Mouse (Mus musculus) embryonic facial prominence, embryonic 10.5 days (tissue): ENCODE results near the gene Prl6a1. TPM values are rescaled to one million over a fixed set of nuclear protein-coding genes. Genes with fewer than 3 reads are reported as not detected.

Experiments
- DNase-seq: peaks from one replicate; pipeline ENCODE4 v3.0.0-alpha.2; 2017; ENCODE audit warnings: low spot score
- H3K27ac ChIP-seq: fragments of 300-500 bp; sonication (generic); replicated peaks from 2 replicates; pipeline ENCODE4 v1.5.1; 2016; ENCODE audit warnings: mild to moderate bottlenecking
- H3K27me3 ChIP-seq: fragments of 300-500 bp; sonication (generic); replicated peaks from 2 replicates; pipeline ENCODE4 v1.6.1; 2016; ENCODE audit warnings: low read depth, mild to moderate bottlenecking; ENCODE audit not compliant: poor library complexity, severe bottlenecking
- H3K36me3 ChIP-seq: fragments of 300-500 bp; sonication (generic); replicated peaks from 2 replicates; pipeline ENCODE4 v1.6.1; 2016; ENCODE audit warnings: mild to moderate bottlenecking, moderate library complexity
- H3K4me1 ChIP-seq: fragments of 300-500 bp; sonication (generic); 2 replicates; pipeline ENCODE4 v1.6.1; 2016
- H3K4me3 ChIP-seq: fragments of 300-500 bp; sonication (generic); 2 replicates; pipeline ENCODE4 v1.5.1; 2016; ENCODE audit warnings: mild to moderate bottlenecking, moderate library complexity
- H3K9me3 ChIP-seq: fragments of 300-500 bp; sonication (generic); 2 replicates; pipeline ENCODE4 v1.6.1; 2016; ENCODE audit warnings: mild to moderate bottlenecking
- WGBS: fragments of 180-500 bp; shearing (Covaris S2); methylation state at CpG from one replicate; pipeline ENCODE4 v1.1.7; 2016; 5-methylcytosine and 5-hydroxymethylcytosine counted together
- polyA plus RNA-seq: library from polyadenylated mRNA; unstranded; fragments of >200 nt; fragmentation: Nextera tagmentation; extraction: Ambion mirVana; gene quantifications from 2 replicates; pipeline ENCODE4 v1.2.1, GENCODE M21; 2016

Gene Prl6a1
- polyA plus RNA-seq, result not detected in 2 replicates

GRCm38 (mm10) chr13:27312334-27313225, at the start of gene Prl6a1:
Gene Prl6a1 (plus strand): TSS chr13:27312627.
- H3K4me1 ChIP-seq, result no peaks in the 10 kb centered on the region
- WGBS, result 85% methylated on average over 7 of the region's 7 CpGs
- no peak within 1 kb of the TSS for H3K27ac ChIP-seq
- no peak for DNase-seq
- no peaks in the 10 kb centered on the region for H3K9me3 ChIP-seq
- H3K36me3 ChIP-seq, result no peaks in the 10 kb centered on the region
- H3K27me3 ChIP-seq, result no peaks in the 10 kb centered on the region
- no peak within 1 kb of the TSS for H3K4me3 ChIP-seq

GRCm38 (mm10) chr13:27334989-27335388, 22.6 kb downstream of the Prl6a1 start:
- H3K4me1 ChIP-seq, result no peaks in the 10 kb centered on the region
- no peak for DNase-seq
- H3K9me3 ChIP-seq, result no peaks in the 10 kb centered on the region
- H3K4me3 ChIP-seq, result no peak overlapping the region
- H3K27ac ChIP-seq, result no peak overlapping the region
- 83% methylated on average over 1 of the region's 1 CpGs for WGBS
- no peaks in the 10 kb centered on the region for H3K27me3 ChIP-seq
- H3K36me3 ChIP-seq, result no peaks in the 10 kb centered on the region

GRCm38 (mm10) chr13:27342733-27343275, 30.4 kb downstream of the Prl6a1 start:
- H3K4me1 ChIP-seq, result no peaks in the 10 kb centered on the region
- no peaks in the 10 kb centered on the region for H3K36me3 ChIP-seq
- H3K4me3 ChIP-seq, result no peak overlapping the region
- no peak overlapping the region for H3K27ac ChIP-seq
- no peak for DNase-seq
- WGBS, result 75% methylated on average over 3 of the region's 3 CpGs
- no peaks in the 10 kb centered on the region for H3K9me3 ChIP-seq
- H3K27me3 ChIP-seq, result no peaks in the 10 kb centered on the region

DNA sequence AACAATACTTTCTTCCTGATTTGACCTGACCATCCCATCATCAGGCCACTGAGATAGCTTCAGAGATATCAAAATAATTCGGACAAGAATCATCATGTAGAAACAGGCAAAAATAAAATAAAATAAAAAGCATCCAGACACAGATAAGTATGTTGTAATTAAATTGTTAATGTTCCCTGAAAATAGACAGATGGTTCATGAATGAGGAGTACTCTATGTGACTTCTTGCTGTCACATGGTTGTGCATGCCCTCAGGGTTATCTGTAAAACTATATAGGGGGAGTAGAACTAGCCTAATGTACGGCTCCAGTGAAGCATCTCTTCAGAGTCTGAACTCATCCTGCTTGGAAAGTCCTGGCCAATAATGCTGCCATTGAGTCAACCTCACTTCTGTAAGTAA, 32.9 kb downstream of the Prl6a1 start, which contains the start of gene Prl8a2:
TSS of gene Prl8a2 (plus strand) at position 301 of the 400 bp plus-strand sequence.
- Histone ChIP-seq H3K27me3 (no peaks in the 10 kb centered on the region), H3K4me1 (no peaks in the 10 kb centered on the region), H3K36me3 (no peaks in the 10 kb centered on the region), H3K9me3 (no peaks in the 10 kb centered on the region), H3K27ac (no peak within 1 kb of the TSS), H3K4me3 (no peak within 1 kb of the TSS)
- DNase-seq, result no peak
- WGBS, result 74% methylated on average over 2 of the region's 2 CpGs

Other genes with a start within 250 kb of the Prl6a1 start
- not detected in 2 replicates for gene Prl3d1, start 218.4 kb upstream of the Prl6a1 start, polyA plus RNA-seq
- gene Prl3d2, start 190.9 kb upstream of the Prl6a1 start, polyA plus RNA-seq, result not detected in 2 replicates
- gene Prl3d3, start 155.8 kb upstream of the Prl6a1 start, polyA plus RNA-seq, result not detected in 2 replicates
- gene Prl3c1, start 116.0 kb upstream of the Prl6a1 start, polyA plus RNA-seq, result not detected in 2 replicates
- gene Prl3b1, start 70.8 kb upstream of the Prl6a1 start, polyA plus RNA-seq, result 1.5 and 2.2 TPM in 2 replicates
- not detected in 2 replicates for gene Prl3a1, start 53.2 kb upstream of the Prl6a1 start, polyA plus RNA-seq
- not detected in 2 replicates for gene Prl8a2, start 33.0 kb downstream of the Prl6a1 start, polyA plus RNA-seq
- not detected in 2 replicates for gene Prl2b1, start 78.2 kb downstream of the Prl6a1 start, polyA plus RNA-seq
- not detected in 2 replicates for gene Prl8a6, start 126.1 kb downstream of the Prl6a1 start, polyA plus RNA-seq
- not detected in 2 replicates for gene Prl8a8, start 200.6 kb downstream of the Prl6a1 start, polyA plus RNA-seq